Mouse (Mus musculus) kidney, postnatal 4 days (tissue): Measurements from ENCODE around the gene Tfdp1.
"Not testable (repeated sequence)": the region's sequence is repeated elsewhere in the genome, so short reads cannot be mapped to it uniquely, and the experiment has no call there.

Experiments used
- DNase-seq, 2 experiments: peaks; one replicate each; pipeline ENCODE4 v3.0.0; 2021; ENCODE audit warnings: mixed read lengths in 2 of 2

Gene Tfdp1

GRCm38 (mm10) chr8:13338255-13338860, at the start of gene Tfdp1:
Gene Tfdp1 (plus strand): TSS chr8:13338751.
- DNase-seq = peak; percentile 83 to 90

GRCm38 (mm10) chr8:13292364-13292763, 46.2 kb upstream of the Tfdp1 start:
- DNase-seq = peak; percentile 88

- DNase-seq = no peak
Measured at GRCm38 (mm10) chr8:13293677-13294470, 44.7 kb upstream of the Tfdp1 start.

GRCm38 (mm10) chr8:13299571-13299970, 39.0 kb upstream of the Tfdp1 start:
- DNase-seq = no peak

GRCm38 (mm10) chr8:13301036-13301435, 37.5 kb upstream of the Tfdp1 start:
- no peak for DNase-seq

GRCm38 (mm10) chr8:13305459-13305858, 33.1 kb upstream of the Tfdp1 start:
- DNase-seq = no peak

GRCm38 (mm10) chr8:13305884-13306283, 32.7 kb upstream of the Tfdp1 start:
- no peak for DNase-seq

GRCm38 (mm10) chr8:13306309-13306909, 32.1 kb upstream of the Tfdp1 start:
- no peak for DNase-seq

- DNase-seq = no peak
Measured at GRCm38 (mm10) chr8:13306916-13307315, 31.6 kb upstream of the Tfdp1 start.

- DNase-seq = no peak
Measured at GRCm38 (mm10) chr8:13314922-13315321, 23.6 kb upstream of the Tfdp1 start.

GRCm38 (mm10) chr8:13316671-13317070, 21.9 kb upstream of the Tfdp1 start:
- no peak for DNase-seq

GRCm38 (mm10) chr8:13326598-13326997, 12.0 kb upstream of the Tfdp1 start:
- peak; percentile 42 to 65 for DNase-seq

- peak in 1 of 2 experiments; percentile 20 for DNase-seq
Measured at GRCm38 (mm10) chr8:13334671-13335070, 3.9 kb upstream of the Tfdp1 start.

GRCm38 (mm10) chr8:13337245-13337644, 1.3 kb upstream of the Tfdp1 start:
- not testable (repeated sequence) for DNase-seq

- no peak for DNase-seq
Measured at GRCm38 (mm10) chr8:13337678-13338077, 873 bp upstream of the Tfdp1 start.

- peak; percentile 47 to 60 for DNase-seq
Measured at GRCm38 (mm10) chr8:13338901-13339645, 522 bp downstream of the Tfdp1 start.

- DNase-seq = peak in 1 of 2 experiments; percentile 18
Measured at GRCm38 (mm10) chr8:13339646-13339990, 1.1 kb downstream of the Tfdp1 start.

- no peak for DNase-seq
Measured at GRCm38 (mm10) chr8:13340650-13341049, 2.1 kb downstream of the Tfdp1 start.

GRCm38 (mm10) chr8:13342340-13342739, 3.8 kb downstream of the Tfdp1 start:
- no peak for DNase-seq

- DNase-seq = no peak
Measured at GRCm38 (mm10) chr8:13343134-13343533, 4.6 kb downstream of the Tfdp1 start.

GRCm38 (mm10) chr8:13350052-13350451, 11.5 kb downstream of the Tfdp1 start:
- no peak for DNase-seq

GRCm38 (mm10) chr8:13351593-13351992, 13.0 kb downstream of the Tfdp1 start:
- no peak for DNase-seq

GRCm38 (mm10) chr8:13352601-13353000, 14.1 kb downstream of the Tfdp1 start:
- DNase-seq = no peak
